Mouse (Mus musculus) embryonic facial prominence, embryonic 10.5 days (tissue): ENCODE data around the gene Kcng4. TPM values are rescaled to one million over a fixed set of nuclear protein-coding genes. Genes with fewer than 3 reads are reported as not detected.

Experiments
- DNase-seq: peaks from one replicate; pipeline ENCODE4 v3.0.0-alpha.2; 2017; ENCODE audit warnings: low spot score
- H3K27ac ChIP-seq: fragments of 300-500 bp; sonication (generic); replicated peaks from 2 replicates; pipeline ENCODE4 v1.5.1; 2016; ENCODE audit warnings: mild to moderate bottlenecking
- H3K27me3 ChIP-seq: fragments of 300-500 bp; sonication (generic); replicated peaks from 2 replicates; pipeline ENCODE4 v1.6.1; 2016; ENCODE audit warnings: low read depth, mild to moderate bottlenecking; ENCODE audit not compliant: poor library complexity, severe bottlenecking
- H3K36me3 ChIP-seq: fragments of 300-500 bp; sonication (generic); replicated peaks from 2 replicates; pipeline ENCODE4 v1.6.1; 2016; ENCODE audit warnings: mild to moderate bottlenecking, moderate library complexity
- H3K4me1 ChIP-seq: fragments of 300-500 bp; sonication (generic); 2 replicates; pipeline ENCODE4 v1.6.1; 2016
- H3K4me3 ChIP-seq: fragments of 300-500 bp; sonication (generic); 2 replicates; pipeline ENCODE4 v1.5.1; 2016; ENCODE audit warnings: mild to moderate bottlenecking, moderate library complexity
- H3K9me3 ChIP-seq: fragments of 300-500 bp; sonication (generic); 2 replicates; pipeline ENCODE4 v1.6.1; 2016; ENCODE audit warnings: mild to moderate bottlenecking
- WGBS: fragments of 180-500 bp; shearing (Covaris S2); methylation state at CpG from one replicate; pipeline ENCODE4 v1.1.7; 2016; 5-methylcytosine and 5-hydroxymethylcytosine counted together
- polyA plus RNA-seq: library from polyadenylated mRNA; unstranded; fragments of >200 nt; fragmentation: Nextera tagmentation; extraction: Ambion mirVana; gene quantifications from 2 replicates; pipeline ENCODE4 v1.2.1, GENCODE M21; 2016

The Kcng4 gene
- polyA plus RNA-seq, 1 experiment from 2014 or later: 0.22 TPM

GRCm38 (mm10) chr8:119604398-119604803 is 31.1 kb downstream of the Kcng4 start:
- Histone ChIP-seq H3K4me3 (peak overlapping the region; percentile 81), H3K9me3 (peaks cover 5% of the 10 kb centered on the region; the same call in 1 of the 2 replicates), H3K27me3 (no peaks in the 10 kb centered on the region), H3K27ac (peak overlapping the region; percentile 84), H3K4me1 (peaks cover 15% of the 10 kb centered on the region), H3K36me3 (peaks cover 39% of the 10 kb centered on the region)
- WGBS: 42% methylated on average over 12 of the region's 12 CpGs
- no peak for DNase-seq

- 92% methylated on average over 4 of the region's 4 CpGs for WGBS
Observed at GRCm38 (mm10) chr8:119603771-119604170, 31.7 kb downstream of the Kcng4 start.

GRCm38 (mm10) chr8:119591456-119591855 is 44.0 kb downstream of the Kcng4 start:
- Histone ChIP-seq H3K4me3 (no peak overlapping the region), H3K36me3 (peaks cover 5% of the 10 kb centered on the region), H3K27me3 (0 out of 2 replicates have a peak, but pooled peaks cover under 1% of the 10 kb centered on the region), H3K27ac (no peak overlapping the region), H3K4me1 (peaks cover 17% of the 10 kb centered on the region), H3K9me3 (no peaks in the 10 kb centered on the region)
- 90% methylated on average over 7 of the region's 7 CpGs for WGBS
- no peak for DNase-seq

More at GRCm38 (mm10) chr8:119603771-119604170, 31.7 kb downstream of the Kcng4 start:
- DNase-seq: no peak
- H3K4me3 ChIP-seq: peak overlapping the region; percentile 81
- peaks cover 45% of the 10 kb centered on the region for H3K36me3 ChIP-seq
- H3K27ac ChIP-seq: no peak overlapping the region; the same call in 1 of the 2 replicates
- H3K4me1 ChIP-seq: peaks cover 15% of the 10 kb centered on the region
- H3K9me3 ChIP-seq: no peaks in the 10 kb centered on the region
- H3K27me3 ChIP-seq: no peaks in the 10 kb centered on the region

- Histone ChIP-seq H3K4me1 (peaks cover 21% of the 10 kb centered on the region), H3K36me3 (no peaks in the 10 kb centered on the region), H3K9me3 (no peaks in the 10 kb centered on the region), H3K27me3 (peaks cover 11% of the 10 kb centered on the region), H3K4me3 (no peak overlapping the region), H3K27ac (no peak overlapping the region)
- 83% methylated on average over 14 of the region's 14 CpGs for WGBS
- DNase-seq: no peak
Observed at GRCm38 (mm10) chr8:119590348-119590747, 45.1 kb downstream of the Kcng4 start.

- H3K9me3 ChIP-seq: no peaks in the 10 kb centered on the region
- H3K4me3 ChIP-seq: no peak overlapping the region
- DNase-seq: peak; percentile 37
- no peak overlapping the region for H3K27ac ChIP-seq
- WGBS: 27% methylated on average over 10 of the region's 10 CpGs
- no peaks in the 10 kb centered on the region for H3K36me3 ChIP-seq
- H3K4me1 ChIP-seq: peaks cover 17% of the 10 kb centered on the region
- H3K27me3 ChIP-seq: peaks cover 19% of the 10 kb centered on the region
Observed at GRCm38 (mm10) chr8:119588844-119589243, 46.6 kb downstream of the Kcng4 start.

GRCm38 (mm10) chr8:119588321-119588720 is 47.2 kb downstream of the Kcng4 start:
- Histone ChIP-seq H3K9me3 (no peaks in the 10 kb centered on the region), H3K27ac (no peak overlapping the region), H3K4me3 (no peak overlapping the region), H3K36me3 (no peaks in the 10 kb centered on the region), H3K4me1 (peaks cover 17% of the 10 kb centered on the region), H3K27me3 (peaks cover 19% of the 10 kb centered on the region)
- DNase-seq: no peak
- WGBS: 60% methylated on average over 4 of the region's 4 CpGs

- Histone ChIP-seq H3K27ac (no peak overlapping the region), H3K4me1 (peaks cover 14% of the 10 kb centered on the region), H3K36me3 (no peaks in the 10 kb centered on the region), H3K27me3 (peaks cover 19% of the 10 kb centered on the region), H3K9me3 (no peaks in the 10 kb centered on the region), H3K4me3 (peak overlapping the region; percentile 53)
- DNase-seq: peak; percentile 30
- 27% methylated on average over 24 of the region's 24 CpGs for WGBS
Observed at GRCm38 (mm10) chr8:119585901-119586300, 49.6 kb downstream of the Kcng4 start.

GRCm38 (mm10) chr8:119580441-119581161 is 54.9 kb downstream of the Kcng4 start:
- Histone ChIP-seq H3K36me3 (no peaks in the 10 kb centered on the region), H3K27me3 (peaks cover 55% of the 10 kb centered on the region), H3K27ac (no peak overlapping the region), H3K9me3 (no peaks in the 10 kb centered on the region), H3K4me3 (no peak overlapping the region), H3K4me1 (no peaks in the 10 kb centered on the region; the same call in 1 of the 2 replicates)
- DNase-seq: no peak
- WGBS: 85% methylated on average over 5 of the region's 5 CpGs

- Histone ChIP-seq H3K4me3 (no peak overlapping the region), H3K9me3 (no peaks in the 10 kb centered on the region), H3K36me3 (no peaks in the 10 kb centered on the region), H3K27me3 (peaks cover 54% of the 10 kb centered on the region), H3K27ac (no peak overlapping the region), H3K4me1 (peaks cover 14% of the 10 kb centered on the region)
- WGBS: 45% methylated on average over 13 of the region's 13 CpGs
- no peak for DNase-seq
Observed at GRCm38 (mm10) chr8:119579096-119579495, 56.4 kb downstream of the Kcng4 start.

GRCm38 (mm10) chr8:119575366-119575726 is 60.1 kb downstream of the Kcng4 start:
- H3K4me1 ChIP-seq: peaks cover 30% of the 10 kb centered on the region
- H3K27ac ChIP-seq: peak overlapping the region; percentile 89
- H3K27me3 ChIP-seq: peaks cover 73% of the 10 kb centered on the region
- no peaks in the 10 kb centered on the region for H3K9me3 ChIP-seq
- DNase-seq: no peak
- no peaks in the 10 kb centered on the region for H3K36me3 ChIP-seq
- H3K4me3 ChIP-seq: peak overlapping the region; percentile 91
- WGBS: 3% methylated on average over 16 of the region's 16 CpGs

- H3K27ac ChIP-seq: peak within 1 kb of the TSS; percentile 89
- peaks cover 67% of the 10 kb centered on the region for H3K27me3 ChIP-seq
Observed at GRCm38 (mm10) chr8:119574437-119575365, 60.8 kb downstream of the Kcng4 start, which contains the start of the genes Hsdl1 and Dnaaf1. Gene Hsdl1, minus strand, starts transcription at chr8:119575183. Gene Dnaaf1, plus strand, starts transcription at chr8:119575235.

More at GRCm38 (mm10) chr8:119574437-119575365, 60.8 kb downstream of the Kcng4 start, which contains the start of the genes Hsdl1 and Dnaaf1:
- Histone ChIP-seq H3K4me3 (peak within 1 kb of the TSS; percentile 91), H3K4me1 (peaks cover 35% of the 10 kb centered on the region), H3K36me3 (no peaks in the 10 kb centered on the region), H3K9me3 (no peaks in the 10 kb centered on the region)
- under 1% methylated on average over 97 of the region's 97 CpGs for WGBS
- peak; percentile 96 for DNase-seq
